Mouse (Mus musculus) CH12.LX (cell line): ENCODE measurements around the gene Usp6nl. TPM values are rescaled to one million over a fixed set of nuclear protein-coding genes. Genes with fewer than 3 reads are reported as not detected.

ENCODE experiments used
- DNase-seq: peaks from one replicate; pipeline ENCODE4 v3.0.0-alpha.2; 2013; ENCODE audit errors: extremely low read depth
- H3K27ac ChIP-seq: 2 replicates; pipeline ENCODE4 v1.5.1; 2012; ENCODE audit warnings: low read depth, mild to moderate bottlenecking, control low read depth, moderate library complexity; ENCODE audit not compliant: insufficient read depth
- H3K27me3 ChIP-seq: replicated peaks from 2 replicates; pipeline ENCODE3; 2012; ENCODE audit warnings: inconsistent platforms
- H3K36me3 ChIP-seq, 2 experiments: replicated peaks in 1 of 2; 2 replicates each; pipeline versions ENCODE3 to v1.6.1; 2012; ENCODE audit warnings: inconsistent platforms in 1 of 2, low read length in 1 of 2, mild to moderate bottlenecking in 1 of 2, mixed read lengths in 1 of 2, moderate library complexity in 1 of 2; ENCODE audit not compliant: control insufficient read depth in 1 of 2, insufficient read depth in 1 of 2
- H3K4me1 ChIP-seq, 2 experiments: 2 replicates each; pipeline ENCODE4 v1.6.1; 2012; ENCODE audit warnings: inconsistent platforms in 1 of 2, moderate library complexity in 1 of 2; ENCODE audit not compliant: insufficient read depth in 2 of 2, control insufficient read depth in 1 of 2
- H3K4me2 ChIP-seq: 2 replicates; pipeline ENCODE4 v1.6.1; 2012; ENCODE audit warnings: low read depth, mild to moderate bottlenecking, control low read depth; ENCODE audit not compliant: poor library complexity, insufficient read depth, severe bottlenecking
- H3K4me3 ChIP-seq, 3 experiments: fragments of 150-350 bp in 1 of 3; sonication (generic) in 1 of 3; replicated peaks in 1 of 3; 2 replicates each; pipeline versions ENCODE3 to v1.5.1; 2011 to 2012; ENCODE audit warnings: low read depth in 2 of 3, low read length in 2 of 3, mild to moderate bottlenecking in 2 of 3, moderate library complexity in 2 of 3, control low read depth in 1 of 3, improper control_type of control experiment in 1 of 3, inconsistent platforms in 1 of 3, mixed read lengths in 1 of 3; ENCODE audit not compliant: poor library complexity in 1 of 3
- H3K79me2 ChIP-seq: replicated peaks from 2 replicates; pipeline ENCODE4 v1.6.1; 2012; ENCODE audit warnings: mild to moderate bottlenecking, moderate library complexity; ENCODE audit not compliant: control insufficient read depth, poor library complexity, insufficient read depth, severe bottlenecking; ENCODE audit errors: extremely low read depth
- H3K9ac ChIP-seq: 2 replicates; pipeline ENCODE4 v1.6.1; 2012; ENCODE audit warnings: low read depth, mild to moderate bottlenecking, control low read depth, moderate library complexity; ENCODE audit not compliant: insufficient read depth
- H3K9me3 ChIP-seq: replicated peaks from 2 replicates; pipeline ENCODE3; 2012; ENCODE audit warnings: low read length, inconsistent platforms, mixed read lengths
- BHLHE40 ChIP-seq: IDR thresholded peaks from 2 replicates; pipeline ENCODE4 v1.6.1; 2011; ENCODE audit warnings: mild to moderate bottlenecking, low read depth, low read length, improper control_type of control experiment
- CHD1 ChIP-seq: IDR thresholded peaks from 2 replicates; pipeline ENCODE4 v1.6.1; 2012; ENCODE audit warnings: low read depth, low read length, improper control_type of control experiment, inconsistent platforms
- CHD2 ChIP-seq: IDR thresholded peaks from 2 replicates; pipeline ENCODE4 v1.6.1; 2011; ENCODE audit warnings: low read length, improper control_type of control experiment
- CTCF ChIP-seq, 2 experiments: IDR thresholded peaks in 1 of 2; conservative IDR thresholded peaks in 1 of 2; 2 replicates each; pipeline ENCODE4 v1.5.1; 2011 to 2012; ENCODE audit warnings: low read depth in 2 of 2, low read length in 2 of 2, improper control_type of control experiment in 1 of 2, inconsistent platforms in 1 of 2, mild to moderate bottlenecking in 1 of 2, moderate library complexity in 1 of 2
- E2F4 ChIP-seq: IDR thresholded peaks from 2 replicates; pipeline ENCODE4 v1.6.1; 2011; ENCODE audit warnings: low read depth, low read length, improper control_type of control experiment; ENCODE audit not compliant: insufficient replicate concordance
- ELF1 ChIP-seq: IDR thresholded peaks from 2 replicates; pipeline ENCODE4 v1.6.1; 2014; ENCODE audit warnings: low read depth, mild to moderate bottlenecking, inconsistent platforms, low read length, improper control_type of control experiment
- EP300 ChIP-seq: IDR thresholded peaks from 2 replicates; pipeline ENCODE4 v1.6.1; 2011; ENCODE audit warnings: low read length, improper control_type of control experiment
- ETS1 ChIP-seq: conservative IDR thresholded peaks from 2 replicates; pipeline ENCODE4 v1.6.1; 2012; ENCODE audit warnings: low read depth, mild to moderate bottlenecking, inconsistent platforms, low read length, improper control_type of control experiment, moderate library complexity
- GABPA ChIP-seq: IDR thresholded peaks from 2 replicates; pipeline ENCODE4 v1.6.1; 2012; ENCODE audit warnings: low read depth, low read length, improper control_type of control experiment, inconsistent platforms; ENCODE audit not compliant: insufficient replicate concordance
- HCFC1 ChIP-seq: IDR thresholded peaks from 2 replicates; pipeline ENCODE4 v1.6.1; 2012; ENCODE audit warnings: low read depth, mild to moderate bottlenecking, inconsistent platforms, low read length, improper control_type of control experiment
- IRF4 ChIP-seq: IDR thresholded peaks from 2 replicates; pipeline ENCODE4 v1.6.1; 2014; ENCODE audit warnings: low read depth, mild to moderate bottlenecking, inconsistent platforms, low read length, improper control_type of control experiment
- JUN ChIP-seq: IDR thresholded peaks from 2 replicates; pipeline ENCODE4 v1.6.1; 2011; ENCODE audit warnings: low read depth, mild to moderate bottlenecking, low read length, improper control_type of control experiment, moderate library complexity; ENCODE audit not compliant: insufficient read depth
- JUND ChIP-seq: conservative IDR thresholded peaks from 2 replicates; pipeline ENCODE4 v1.6.1; 2011; ENCODE audit warnings: low read depth, low read length, improper control_type of control experiment
- KAT2A ChIP-seq: IDR thresholded peaks from 2 replicates; pipeline ENCODE4 v1.6.1; 2012; ENCODE audit warnings: low read length, improper control_type of control experiment, inconsistent platforms; ENCODE audit not compliant: insufficient replicate concordance
- MAFK ChIP-seq: IDR thresholded peaks from 2 replicates; pipeline ENCODE4 v1.6.1; 2011; ENCODE audit warnings: low read length, improper control_type of control experiment; ENCODE audit not compliant: insufficient replicate concordance
- MAX ChIP-seq: IDR thresholded peaks from 2 replicates; pipeline ENCODE4 v1.6.1; 2011; ENCODE audit warnings: low read length, improper control_type of control experiment
- MAZ ChIP-seq: IDR thresholded peaks from 2 replicates; pipeline ENCODE4 v1.6.1; 2012; ENCODE audit warnings: low read depth, mild to moderate bottlenecking, inconsistent platforms, low read length, improper control_type of control experiment, moderate library complexity
- MEF2A ChIP-seq: IDR thresholded peaks from 2 replicates; pipeline ENCODE4 v1.6.1; 2014; ENCODE audit warnings: low read depth, mild to moderate bottlenecking, inconsistent platforms, low read length, improper control_type of control experiment, borderline replicate concordance
- MXI1 ChIP-seq: IDR thresholded peaks from 2 replicates; pipeline ENCODE4 v1.6.1; 2011; ENCODE audit warnings: mild to moderate bottlenecking, low read depth, low read length, improper control_type of control experiment
- MYC ChIP-seq: IDR thresholded peaks from 2 replicates; pipeline ENCODE4 v1.6.1; 2011; ENCODE audit warnings: low read depth, mild to moderate bottlenecking, improper control_type of control experiment, low read length
- NELFE ChIP-seq: IDR thresholded peaks from 2 replicates; pipeline ENCODE4 v1.6.1; 2011; ENCODE audit warnings: low read depth, low read length, improper control_type of control experiment
- NRF1 ChIP-seq: IDR thresholded peaks from 2 replicates; pipeline ENCODE4 v1.6.1; 2014; ENCODE audit warnings: low read depth, mild to moderate bottlenecking, inconsistent platforms, low read length, improper control_type of control experiment, moderate library complexity
- PAX5 ChIP-seq: IDR thresholded peaks from 2 replicates; pipeline ENCODE4 v1.6.1; 2012; ENCODE audit warnings: low read length, inconsistent platforms, mixed read lengths
- POLR2A ChIP-seq: IDR thresholded peaks from 2 replicates; pipeline ENCODE4 v1.6.1; 2011; ENCODE audit warnings: low read depth, mild to moderate bottlenecking, improper control_type of control experiment, low read length
- POLR2AphosphoS2 ChIP-seq: IDR thresholded peaks from 2 replicates; pipeline ENCODE4 v1.6.1; 2011; ENCODE audit warnings: low read depth, low read length, improper control_type of control experiment
- RAD21 ChIP-seq: IDR thresholded peaks from 2 replicates; pipeline ENCODE4 v1.6.1; 2011; ENCODE audit warnings: low read depth, mild to moderate bottlenecking, low read length, improper control_type of control experiment, moderate library complexity
- RCOR1 ChIP-seq: conservative IDR thresholded peaks from 2 replicates; pipeline ENCODE4 v1.6.1; 2012; ENCODE audit warnings: low read depth, mild to moderate bottlenecking, inconsistent platforms, low read length, improper control_type of control experiment
- SIN3A ChIP-seq: IDR thresholded peaks from 2 replicates; pipeline ENCODE4 v1.6.1; 2012; ENCODE audit warnings: low read length, improper control_type of control experiment, inconsistent platforms
- SMC3 ChIP-seq: IDR thresholded peaks from 2 replicates; pipeline ENCODE4 v1.6.1; 2011; ENCODE audit warnings: low read depth, low read length, improper control_type of control experiment
- TBP ChIP-seq: conservative IDR thresholded peaks from 2 replicates; pipeline ENCODE4 v1.6.1; 2011; ENCODE audit warnings: low read depth, low read length, improper control_type of control experiment
- TCF12 ChIP-seq: IDR thresholded peaks from 2 replicates; pipeline ENCODE4 v1.6.1; 2014; ENCODE audit warnings: low read depth, mild to moderate bottlenecking, inconsistent platforms, low read length, improper control_type of control experiment
- UBTF ChIP-seq: IDR thresholded peaks from 2 replicates; pipeline ENCODE4 v1.6.1; 2012; ENCODE audit warnings: low read depth, mild to moderate bottlenecking, inconsistent platforms, low read length, improper control_type of control experiment, moderate library complexity
- USF1 ChIP-seq: IDR thresholded peaks from 2 replicates; pipeline ENCODE4 v1.6.1; 2014; ENCODE audit warnings: low read depth, mild to moderate bottlenecking, inconsistent platforms, low read length, improper control_type of control experiment
- USF2 ChIP-seq: conservative IDR thresholded peaks from 2 replicates; pipeline ENCODE4 v1.6.1; 2011; ENCODE audit warnings: low read depth, low read length, improper control_type of control experiment
- ZC3H11A ChIP-seq: IDR thresholded peaks from 2 replicates; pipeline ENCODE4 v1.6.1; 2012; ENCODE audit warnings: low read depth, mild to moderate bottlenecking, inconsistent platforms, low read length, improper control_type of control experiment
- ZKSCAN1 ChIP-seq: IDR thresholded peaks from 2 replicates; pipeline ENCODE4 v1.6.1; 2012; ENCODE audit warnings: low read depth, inconsistent platforms, low read length, improper control_type of control experiment, borderline replicate concordance
- ZMIZ1 ChIP-seq: IDR thresholded peaks from 2 replicates; pipeline ENCODE4 v1.6.1; 2012; ENCODE audit warnings: low read depth, mild to moderate bottlenecking, inconsistent platforms, low read length, improper control_type of control experiment
- ZNF384 ChIP-seq: IDR thresholded peaks from 2 replicates; pipeline ENCODE4 v1.6.1; 2012; ENCODE audit warnings: low read depth, low read length, improper control_type of control experiment, inconsistent platforms
- dilution Hi-C: fragments of 300-500 bp; cut with MboI; formaldehyde crosslinking; loops from 2 replicates; pipeline ENCODE4 v1.14.3; 2020; ENCODE audit warnings: low sequenced_read_pairs; ENCODE audit not compliant: extremely low pct_unique_long_range_greater_than_20kb, extremely low pct_ligation_motif_present
- in situ Hi-C: fragments of 300-500 bp; cut with MboI; formaldehyde crosslinking; loops from 3 replicates; pipeline ENCODE4 v1.14.3; 2019; ENCODE audit warnings: low sequenced_read_pairs, low pct_ligation_motif_present, low pct_unique_long_range_greater_than_20kb, mixed read lengths
- polyA plus RNA-seq: library from polyadenylated mRNA; unstranded; fragments of >175 nt; gene quantifications from 2 replicates; pipeline ENCODE4 v1.2.1, GENCODE M21; 2012; ENCODE audit warnings: low read depth; ENCODE audit not compliant: insufficient read length
- total RNA-seq, 2 experiments: library from RNA; depleted of rRNA; stranded (reverse); fragments of 300-350 nt in 1 of 2; fragments of >200 nt in 1 of 2; gene quantifications; 2 replicates each; pipeline ENCODE4 v1.2.3; 2012 to 2014

Usp6nl gene
- total and polyA plus RNA-seq, 3 experiments: 4.1 to 12.1 (median 4.6) TPM

GRCm38 (mm10) chr2:6359645-6360044 lies 37.2 kb downstream of the Usp6nl start:
- Histone ChIP-seq H3K79me2 (no peaks in the 10 kb centered on the region), H3K4me1 (peaks cover 16 to 52% of the 10 kb centered on the region in 2 experiments), H3K27ac (no peak overlapping the region), H3K27me3 (no peaks in the 10 kb centered on the region), H3K4me3 (no peak overlapping the region), H3K36me3 (peaks cover 0 to 6% of the 10 kb centered on the region in 2 experiments), H3K9ac (no peak overlapping the region), H3K4me2 (peak overlapping the region; percentile 81), H3K9me3 (no peaks in the 10 kb centered on the region)
- peak; percentile 73 for DNase-seq
- peak; percentile 39; the same call in 1 of the 2 replicates for TF ChIP-seq EP300
- TF ChIP-seq ZKSCAN1: no peak
- no peak for TF ChIP-seq HCFC1
- no peak for TF ChIP-seq JUND
- TF ChIP-seq RCOR1: no peak
- TF ChIP-seq NELFE: no peak
- no peak for TF ChIP-seq RAD21
- no peak for TF ChIP-seq POLR2AphosphoS2
- TF ChIP-seq ZC3H11A: no peak
- no peak for TF ChIP-seq GABPA
- TF ChIP-seq ZMIZ1: no peak
- TF ChIP-seq USF2: no peak
- no peak for TF ChIP-seq NRF1
- peak; percentile 75 for TF ChIP-seq MXI1
- TF ChIP-seq MEF2A: no peak
- TF ChIP-seq MAX: peak; percentile 93
- TF ChIP-seq ELF1: no peak
- TF ChIP-seq KAT2A: no peak
- no peak for TF ChIP-seq CHD2
- 0 out of 2 replicates have a peak, but pooled peaks have one; percentile 20 for TF ChIP-seq MAFK
- no peak for TF ChIP-seq TBP
- TF ChIP-seq JUN: no peak
- TF ChIP-seq TCF12: no peak
- TF ChIP-seq ETS1: peak; percentile 91
- TF ChIP-seq SMC3: no peak
- TF ChIP-seq E2F4: no peak
- 0 out of 2 replicates have a peak, but pooled peaks have one; percentile 29 for TF ChIP-seq SIN3A
- no peak for TF ChIP-seq IRF4
- TF ChIP-seq PAX5: no peak
- TF ChIP-seq POLR2A: no peak
- TF ChIP-seq CTCF (conservative IDR thresholded peaks at IDR 0.05 in 1 of 2, IDR thresholded peaks at IDR 0.05 in 1 of 2; ENCODE audit: low read depth in 2 of 2, low read length in 2 of 2): no peak
- no peak for TF ChIP-seq MAZ
- no peak for TF ChIP-seq ZNF384
- TF ChIP-seq CHD1: no peak
- peak; percentile 96 for TF ChIP-seq MYC
- TF ChIP-seq BHLHE40: peak; percentile 97
- no peak for TF ChIP-seq USF1
- TF ChIP-seq UBTF: no peak
- in situ Hi-C loops (no loop called here), dilution Hi-C loops (no loop called here)
